Mouse (Mus musculus): ENCODE measurements around the gene Hsf2.

DNA sequence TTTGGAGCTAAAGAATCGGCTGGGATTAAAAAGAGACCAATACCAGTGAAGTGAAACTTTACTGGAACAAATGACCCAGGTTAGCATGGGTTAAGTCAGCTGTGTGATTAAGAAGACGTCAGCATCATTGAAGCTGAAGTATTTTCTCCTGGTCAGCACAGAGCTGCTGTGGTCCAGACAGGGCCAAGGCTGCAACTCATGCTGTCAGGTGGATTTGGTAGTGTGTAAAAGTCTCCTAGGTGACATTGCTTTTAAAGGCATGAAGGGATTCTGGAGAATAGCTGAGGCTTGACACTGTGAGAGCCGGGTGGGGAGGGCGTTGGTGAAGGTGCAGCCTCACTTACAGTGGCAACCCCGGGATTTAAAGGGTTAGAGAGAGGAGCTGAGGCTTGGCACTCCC lies 4.5 kb upstream of the Hsf2 start:
- TF ChIP-seq CTCF (IDR thresholded peaks at IDR 0.05; ENCODE audit: low read depth) (no peak), EP300 (optimal IDR thresholded peaks at IDR 0.05) (no peak)
